Mouse (Mus musculus) hindbrain, embryonic 15.5 days (tissue): ENCODE data around the gene Utp18. TPM values are rescaled to one million over a fixed set of nuclear protein-coding genes. Genes with fewer than 3 reads are reported as not detected.
"Not testable (repeated sequence)": the region's sequence is repeated elsewhere in the genome, so short reads cannot be mapped to it uniquely, and the experiment has no call there.

Source experiments
- ATAC-seq: fragments of 200-750 bp; cut with Nextera tagmentation; 2 replicates; pipeline ENCODE4 v1.8.0; 2017; ENCODE audit warnings: low read depth, moderate number of reproducible peaks, moderate TSS enrichment; ENCODE audit not compliant: low FRiP score
- H3K27ac ChIP-seq: fragments of 300-500 bp; sonication (generic); replicated peaks from 2 replicates; pipeline ENCODE4 v1.5.1; 2015; ENCODE audit warnings: mild to moderate bottlenecking, inconsistent platforms
- H3K27me3 ChIP-seq: fragments of 300-500 bp; sonication (generic); 2 replicates; pipeline ENCODE4 v1.6.1; 2015; ENCODE audit warnings: control low read depth, inconsistent platforms
- H3K36me3 ChIP-seq: fragments of 300-500 bp; sonication (generic); 2 replicates; pipeline ENCODE4 v1.6.1; 2015; ENCODE audit warnings: control low read depth, inconsistent platforms
- H3K4me1 ChIP-seq: fragments of 300-500 bp; sonication (generic); replicated peaks from 2 replicates; pipeline ENCODE4 v1.6.1; 2015; ENCODE audit warnings: control low read depth, inconsistent platforms
- H3K4me2 ChIP-seq: fragments of 300-500 bp; sonication (generic); 2 replicates; pipeline ENCODE4 v1.6.1; 2015; ENCODE audit warnings: moderate library complexity, mild to moderate bottlenecking, inconsistent platforms
- H3K4me3 ChIP-seq: fragments of 300-500 bp; sonication (generic); 2 replicates; pipeline ENCODE4 v1.5.1; 2015; ENCODE audit warnings: mild to moderate bottlenecking, inconsistent platforms
- H3K9ac ChIP-seq: fragments of 300-500 bp; sonication (generic); 2 replicates; pipeline ENCODE4 v1.6.1; 2015; ENCODE audit warnings: inconsistent platforms
- H3K9me3 ChIP-seq: fragments of 300-500 bp; sonication (generic); 2 replicates; pipeline ENCODE4 v1.6.1; 2016; ENCODE audit warnings: control low read depth, inconsistent platforms
- WGBS: fragments of 180-500 bp; shearing (Covaris S2); methylation state at CpG from one replicate; pipeline ENCODE4 v1.1.7; 2015; 5-methylcytosine and 5-hydroxymethylcytosine counted together
- polyA plus RNA-seq: library from polyadenylated mRNA; unstranded; fragments of >200 nt; fragmentation: Nextera tagmentation; extraction: Ambion mirVana; gene quantifications from 2 replicates; pipeline ENCODE4 v1.2.1, GENCODE M21; 2015

Gene Utp18
- 30.5 and 30.8 TPM in 2 replicates for polyA plus RNA-seq

- WGBS: under 1% methylated on average over 75 of the region's 83 CpGs
- peaks cover 5% of the 10 kb centered on the region; the same call in 1 of the 2 replicates for H3K36me3 ChIP-seq
- no peaks in the 10 kb centered on the region for H3K9me3 ChIP-seq
- H3K4me2 ChIP-seq: peak within 1 kb of the TSS; percentile 86
- peak within 1 kb of the TSS; percentile 96 for H3K27ac ChIP-seq
- H3K4me3 ChIP-seq: peak within 1 kb of the TSS; percentile 95
- no peaks in the 10 kb centered on the region for H3K27me3 ChIP-seq
- H3K9ac ChIP-seq: peak within 1 kb of the TSS; percentile 89
- H3K4me1 ChIP-seq: peaks cover 38% of the 10 kb centered on the region
- peak; percentile 96 for ATAC-seq
Observed at GRCm38 (mm10) chr11:93885572-93886410, at the start of gene Utp18, which contains the start of gene Mbtd1. Utp18 (minus strand) TSS chr11:93885766. Mbtd1 (plus strand) TSS chr11:93885852.

- H3K9ac ChIP-seq: no peak overlapping the region
- no peaks in the 10 kb centered on the region for H3K9me3 ChIP-seq
- peaks cover 60% of the 10 kb centered on the region for H3K36me3 ChIP-seq
- no peak overlapping the region for H3K4me2 ChIP-seq
- no peak for ATAC-seq
- H3K27me3 ChIP-seq: no peaks in the 10 kb centered on the region
- no peaks in the 10 kb centered on the region for H3K4me1 ChIP-seq
- no peak overlapping the region for H3K4me3 ChIP-seq
- no peak overlapping the region for H3K27ac ChIP-seq
Observed at GRCm38 (mm10) chr11:93929106-93929505, 43.5 kb upstream of the Utp18 start.

GRCm38 (mm10) chr11:93915019-93915418 is 29.5 kb upstream of the Utp18 start:
- peaks cover 54% of the 10 kb centered on the region for H3K36me3 ChIP-seq
- not testable (repeated sequence) for H3K27me3 ChIP-seq, H3K4me1 ChIP-seq, ATAC-seq, H3K4me3 ChIP-seq, H3K4me2 ChIP-seq, H3K27ac ChIP-seq, H3K9me3 ChIP-seq, H3K9ac ChIP-seq
- WGBS: 92% methylated on average over 2 of the region's 2 CpGs

- H3K36me3 ChIP-seq: peaks cover 62% of the 10 kb centered on the region
Observed at GRCm38 (mm10) chr11:93911603-93912002, 26.0 kb upstream of the Utp18 start.

GRCm38 (mm10) chr11:93908829-93909228 is 23.3 kb upstream of the Utp18 start:
- H3K4me1 ChIP-seq: no peaks in the 10 kb centered on the region
- no peaks in the 10 kb centered on the region for H3K27me3 ChIP-seq
- H3K9me3 ChIP-seq: no peaks in the 10 kb centered on the region
- ATAC-seq: no peak
- H3K9ac ChIP-seq: no peak overlapping the region
- no peak overlapping the region for H3K4me2 ChIP-seq
- H3K27ac ChIP-seq: no peak overlapping the region
- no peak overlapping the region for H3K4me3 ChIP-seq
- H3K36me3 ChIP-seq: peaks cover 57% of the 10 kb centered on the region
- 92% methylated on average over 9 of the region's 9 CpGs for WGBS

More at GRCm38 (mm10) chr11:93911603-93912002, 26.0 kb upstream of the Utp18 start:
- Histone ChIP-seq H3K4me1 (no peaks in the 10 kb centered on the region), H3K4me3 (no peak overlapping the region), H3K9ac (no peak overlapping the region), H3K4me2 (no peak overlapping the region), H3K9me3 (no peaks in the 10 kb centered on the region), H3K27me3 (no peaks in the 10 kb centered on the region), H3K27ac (no peak overlapping the region)
- WGBS: 92% methylated on average over 3 of the region's 3 CpGs
- no peak for ATAC-seq

- whole genome bisulfite sequencing: 89% methylated on average over 3 of the region's 3 CpGs
- no peaks in the 10 kb centered on the region for H3K4me1 ChIP-seq
- H3K36me3 ChIP-seq: peaks cover 52% of the 10 kb centered on the region
- no peaks in the 10 kb centered on the region for H3K27me3 ChIP-seq
- H3K9ac ChIP-seq: no peak overlapping the region
- no peak overlapping the region for H3K27ac ChIP-seq
- H3K4me2 ChIP-seq: no peak overlapping the region
- no peaks in the 10 kb centered on the region for H3K9me3 ChIP-seq
- no peak for ATAC-seq
- no peak overlapping the region for H3K4me3 ChIP-seq
Observed at GRCm38 (mm10) chr11:93907839-93908238, 22.3 kb upstream of the Utp18 start.

GRCm38 (mm10) chr11:93906834-93907233 is 21.3 kb upstream of the Utp18 start:
- H3K4me1 ChIP-seq: no peaks in the 10 kb centered on the region
- ATAC-seq: no peak
- no peaks in the 10 kb centered on the region for H3K27me3 ChIP-seq
- WGBS: 91% methylated on average over 4 of the region's 4 CpGs
- no peak overlapping the region for H3K9ac ChIP-seq
- peaks cover 51% of the 10 kb centered on the region for H3K36me3 ChIP-seq
- no peaks in the 10 kb centered on the region for H3K9me3 ChIP-seq
- H3K27ac ChIP-seq: no peak overlapping the region
- no peak overlapping the region for H3K4me2 ChIP-seq
- H3K4me3 ChIP-seq: no peak overlapping the region

- no peak overlapping the region for H3K4me3 ChIP-seq
Observed at GRCm38 (mm10) chr11:93897732-93898131, 12.2 kb upstream of the Utp18 start.

GRCm38 (mm10) chr11:93887080-93887447 is 1.5 kb upstream of the Utp18 start:
- H3K27me3 ChIP-seq: no peaks in the 10 kb centered on the region
- no peaks in the 10 kb centered on the region for H3K9me3 ChIP-seq
- H3K27ac ChIP-seq: no peak overlapping the region
- no peak for ATAC-seq
- H3K4me3 ChIP-seq: peak overlapping the region; percentile 95
- H3K4me2 ChIP-seq: peak overlapping the region; percentile 86
- WGBS: 8% methylated on average over 4 of the region's 4 CpGs
- no peaks in the 10 kb centered on the region for H3K36me3 ChIP-seq
- peaks cover 38% of the 10 kb centered on the region for H3K4me1 ChIP-seq
- peak overlapping the region; percentile 89 for H3K9ac ChIP-seq

More at GRCm38 (mm10) chr11:93897732-93898131, 12.2 kb upstream of the Utp18 start:
- Histone ChIP-seq H3K36me3 (peaks cover 6% of the 10 kb centered on the region), H3K27me3 (no peaks in the 10 kb centered on the region), H3K9ac (no peak overlapping the region), H3K4me1 (no peaks in the 10 kb centered on the region), H3K4me2 (no peak overlapping the region), H3K27ac (no peak overlapping the region), H3K9me3 (no peaks in the 10 kb centered on the region)
- WGBS: 83% methylated on average over 3 of the region's 3 CpGs
- no peak for ATAC-seq

- Histone ChIP-seq H3K27ac (peak overlapping the region; percentile 96), H3K9ac (peak overlapping the region; percentile 89), H3K4me3 (peak overlapping the region; percentile 95), H3K9me3 (no peaks in the 10 kb centered on the region), H3K36me3 (peaks cover under 1% of the 10 kb centered on the region; the same call in 1 of the 2 replicates), H3K27me3 (no peaks in the 10 kb centered on the region), H3K4me1 (peaks cover 38% of the 10 kb centered on the region), H3K4me2 (peak overlapping the region; percentile 86)
- WGBS: 1% methylated on average over 33 of the region's 34 CpGs
- ATAC-seq: no peak
Observed at GRCm38 (mm10) chr11:93886411-93887079, 979 bp upstream of the Utp18 start.

GRCm38 (mm10) chr11:93884901-93885571 is 530 bp downstream of the Utp18 start:
- peak; percentile 33 for ATAC-seq
- under 1% methylated on average over 78 of the region's 81 CpGs for WGBS
- Histone ChIP-seq H3K9me3 (no peaks in the 10 kb centered on the region), H3K27ac (peak overlapping the region; percentile 96), H3K9ac (peak overlapping the region; percentile 74), H3K36me3 (peaks cover 13% of the 10 kb centered on the region), H3K4me2 (peak overlapping the region; percentile 86), H3K4me1 (peaks cover 38% of the 10 kb centered on the region), H3K27me3 (no peaks in the 10 kb centered on the region), H3K4me3 (peak overlapping the region; percentile 95)

- WGBS: 88% methylated on average over 3 of the region's 4 CpGs
- H3K27ac ChIP-seq: peak overlapping the region; percentile 96; the same call in 1 of the 2 replicates
- no peak for ATAC-seq
Observed at GRCm38 (mm10) chr11:93884068-93884467, 1.5 kb downstream of the Utp18 start.

More at GRCm38 (mm10) chr11:93884068-93884467, 1.5 kb downstream of the Utp18 start:
- Histone ChIP-seq H3K9me3 (no peaks in the 10 kb centered on the region), H3K36me3 (peaks cover 23% of the 10 kb centered on the region), H3K9ac (peak overlapping the region; percentile 74), H3K4me3 (peak overlapping the region; percentile 95), H3K27me3 (no peaks in the 10 kb centered on the region), H3K4me1 (peaks cover 37% of the 10 kb centered on the region), H3K4me2 (peak overlapping the region; percentile 86)
